Mouse (Mus musculus) neutrophil, adult 5-6 weeks (primary cell): ENCODE results near the gene Pigx. TPM values are rescaled to one million over a fixed set of nuclear protein-coding genes. Genes with fewer than 3 reads are reported as not detected.

Experiments used
- ATAC-seq: fragments of 151-379, 151-347 bp; 2 replicates; pipeline ENCODE4 v1.8.0; 2017; ENCODE audit warnings: mild to moderate bottlenecking, moderate TSS enrichment; ENCODE audit not compliant: insufficient number of reproducible peaks, poor library complexity, low FRiP score, severe bottlenecking; ENCODE audit errors: extremely low read depth
- total RNA-seq: library from RNA; stranded (forward); fragments of 200-1000 nt; gene quantifications from 2 replicates; pipeline ENCODE4 v1.2.3, GENCODE M21; 2017

Pigx gene
- total RNA-seq, 1 experiment from 2014 or later = 65.8 TPM

- no peak for ATAC-seq
These were observed 30.9 kb downstream of the Pigx start for GRCm38 (mm10) chr16:32068389-32069300.

DNA sequence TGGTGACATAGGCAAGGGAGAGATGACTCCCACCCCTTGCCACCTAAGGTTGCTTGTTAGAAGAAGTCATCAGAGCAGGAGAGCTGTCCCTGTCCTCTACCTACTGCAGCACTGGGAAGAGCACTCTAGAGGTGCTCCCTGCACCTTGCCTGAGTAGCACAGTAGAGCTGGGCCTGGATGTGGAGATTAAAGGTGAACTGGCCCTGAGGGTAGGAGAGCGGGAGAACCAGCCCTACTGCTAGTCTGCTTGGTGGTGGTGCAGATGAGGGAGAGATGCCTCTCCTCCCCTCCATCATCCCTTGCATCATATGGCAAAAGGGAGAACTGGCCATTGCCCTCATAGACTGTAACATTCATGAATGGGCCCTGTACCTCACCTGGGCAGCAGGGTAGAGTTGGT is 32.6 kb downstream of the Pigx start:
- ATAC-seq = no peak

GRCm38 (mm10) chr16:32063900-32064299 is 35.6 kb downstream of the Pigx start:
- ATAC-seq = no peak

DNA sequence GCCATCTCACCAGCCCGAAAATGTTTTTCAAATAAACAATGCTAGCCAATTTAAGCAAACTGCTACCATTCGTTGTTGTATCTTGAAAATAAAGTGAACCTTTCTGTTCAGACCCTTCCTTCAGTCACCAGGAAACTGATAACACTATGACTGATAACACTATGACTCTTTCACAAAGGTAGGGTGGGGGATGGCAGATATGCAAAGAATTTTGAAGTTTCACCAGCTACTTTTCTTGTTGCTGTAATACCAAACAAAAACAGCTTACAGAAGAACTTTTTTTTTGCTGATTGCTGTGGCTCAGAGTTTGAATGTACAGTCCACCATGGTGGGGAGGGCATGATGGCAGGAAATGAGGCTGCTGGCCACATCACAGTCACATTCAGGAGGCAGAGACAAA is 37.3 kb downstream of the Pigx start:
- no peak for ATAC-seq

GRCm38 (mm10) chr16:32059840-32060523 is 39.6 kb downstream of the Pigx start:
- no peak for ATAC-seq

GRCm38 (mm10) chr16:32058817-32059216 is 40.7 kb downstream of the Pigx start:
- no peak for ATAC-seq

DNA sequence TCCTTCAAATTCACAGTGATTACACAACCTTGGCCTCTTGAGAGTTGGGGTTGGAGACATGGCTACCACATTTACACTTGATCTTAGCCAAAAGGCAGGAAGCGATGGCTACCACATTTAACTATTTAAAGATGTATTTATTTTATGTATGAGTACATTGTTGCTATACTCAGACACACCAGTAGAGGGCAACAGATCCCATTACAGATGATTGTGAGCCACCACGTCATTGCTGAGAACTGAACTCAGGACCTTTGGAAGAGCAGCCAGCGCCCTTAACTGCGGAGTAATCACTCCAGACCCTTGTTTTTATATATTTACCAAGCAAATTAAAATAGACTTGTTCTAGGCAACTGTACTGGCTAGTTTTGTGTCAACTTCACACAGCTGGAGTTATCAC is 57.2 kb downstream of the Pigx start:
- no peak for ATAC-seq

Other genes starting within 250 kb of the Pigx start
- gene Meltf, start 220.9 kb downstream of the Pigx start, total RNA-seq = not detected in 2 replicates
- not detected in 2 replicates for gene Pigz, start 165.9 kb downstream of the Pigx start, total RNA-seq
- 9.0 and 10.9 TPM in 2 replicates for gene 0610012G03Rik, start 151.2 kb downstream of the Pigx start, total RNA-seq
- gene Ncbp2, start 151.2 kb downstream of the Pigx start, total RNA-seq = 13.9 and 15.1 TPM in 2 replicates
- 15.1 and 16.5 TPM in 2 replicates for gene Senp5, start 96.5 kb downstream of the Pigx start, total RNA-seq
- 114 and 128 TPM in 2 replicates for gene Pak2, start 20.4 kb downstream of the Pigx start, total RNA-seq
- gene Cep19, start 60 bp upstream of the Pigx start, total RNA-seq = 59.0 and 64.6 TPM in 2 replicates
- gene Nrros, start 65.9 kb upstream of the Pigx start, total RNA-seq = 142 and 149 TPM in 2 replicates
- gene Bex6, start 80.1 kb upstream of the Pigx start, total RNA-seq = 1.6 TPM in 1 of 2 replicates, not detected in the other
- gene Fbxo45, start 147.4 kb upstream of the Pigx start, total RNA-seq = 13.9 and 15.0 TPM in 2 replicates
- gene Wdr53, start 147.5 kb upstream of the Pigx start, total RNA-seq = 18.7 and 19.7 TPM in 2 replicates
- not detected in 2 replicates for gene Smco1, start 171.7 kb upstream of the Pigx start, total RNA-seq
- gene Rnf168, start 177.7 kb upstream of the Pigx start, total RNA-seq = 18.4 and 22.1 TPM in 2 replicates
- gene Ubxn7, start 232.5 kb upstream of the Pigx start, total RNA-seq = 64.1 and 68.0 TPM in 2 replicates